Mouse (Mus musculus) heart, embryonic 15.5 days (tissue): ENCODE measurements at regions not wholly inside any gene's neighbourhood (a gene's known extent, or its start where the extent isn't known, plus 50 kb on each side); places are given as distances from the start of the nearest gene placed in this dataset.

Source experiments
- ATAC-seq: fragments of 200-750 bp; cut with Nextera tagmentation; replicated peaks from 2 replicates; pipeline ENCODE4 v1.8.0; 2017; ENCODE audit warnings: low read depth, moderate TSS enrichment; ENCODE audit not compliant: insufficient number of reproducible peaks, insufficient read depth, low FRiP score
- H3K27ac ChIP-seq: fragments of 300-500 bp; sonication (generic); 2 replicates; pipeline ENCODE4 v1.5.1; 2015; ENCODE audit warnings: mild to moderate bottlenecking, inconsistent platforms
- H3K27me3 ChIP-seq: fragments of 300-500 bp; sonication (generic); 2 replicates; pipeline ENCODE4 v1.6.1; 2015; ENCODE audit warnings: inconsistent platforms
- H3K36me3 ChIP-seq: fragments of 300-500 bp; sonication (generic); 2 replicates; pipeline ENCODE4 v1.6.1; 2015; ENCODE audit warnings: mild to moderate bottlenecking, inconsistent platforms
- H3K4me1 ChIP-seq: fragments of 300-500 bp; sonication (generic); replicated peaks from 2 replicates; pipeline ENCODE4 v1.6.1; 2015; ENCODE audit warnings: inconsistent platforms
- H3K4me2 ChIP-seq: fragments of 300-500 bp; sonication (generic); 2 replicates; pipeline ENCODE4 v1.6.1; 2015; ENCODE audit warnings: inconsistent platforms, mild to moderate bottlenecking, moderate library complexity
- H3K4me3 ChIP-seq: fragments of 300-500 bp; sonication (generic); 2 replicates; pipeline ENCODE4 v1.5.1; 2015; ENCODE audit warnings: mild to moderate bottlenecking, inconsistent platforms
- H3K9ac ChIP-seq: fragments of 300-500 bp; sonication (generic); 2 replicates; pipeline ENCODE4 v1.6.1; 2015; ENCODE audit warnings: mild to moderate bottlenecking, inconsistent platforms
- H3K9me3 ChIP-seq: fragments of 300-500 bp; sonication (generic); replicated peaks from 2 replicates; pipeline ENCODE4 v1.6.1; 2016; ENCODE audit warnings: inconsistent platforms
- WGBS: fragments of 180-500 bp; shearing (Covaris S2); methylation state at CpG from one replicate; pipeline ENCODE4 v1.1.7; 2015; ENCODE audit warnings: mixed read lengths; 5-methylcytosine and 5-hydroxymethylcytosine counted together

DNA sequence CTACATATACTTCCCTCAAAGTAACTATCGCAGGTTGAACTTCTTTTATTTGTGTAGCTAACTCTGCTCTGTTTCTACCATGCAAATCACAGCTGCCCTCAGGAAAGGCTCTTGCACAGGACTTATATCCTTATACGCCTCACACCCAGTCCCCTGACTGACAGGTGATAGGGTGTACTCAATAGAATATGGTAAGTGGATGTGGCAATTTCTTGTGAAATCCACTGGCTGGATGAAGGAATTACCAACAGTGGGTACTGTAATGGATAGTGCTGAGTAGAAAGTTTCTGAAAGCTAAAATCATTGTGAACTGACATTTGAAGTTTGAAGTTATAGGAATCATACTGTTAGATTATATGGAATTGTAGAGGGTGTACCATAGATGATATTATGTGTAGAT lies 227.5 kb upstream of the Pik3r1 start:
- Histone ChIP-seq H3K27me3 (no peaks in the 10 kb centered on the region), H3K36me3 (no peaks in the 10 kb centered on the region), H3K4me2 (no peak overlapping the region), H3K9ac (no peak overlapping the region), H3K4me1 (peaks cover 10% of the 10 kb centered on the region), H3K4me3 (no peak overlapping the region), H3K9me3 (no peaks in the 10 kb centered on the region), H3K27ac (no peak overlapping the region)
- 82% methylated on average over 2 of the region's 2 CpGs for WGBS
- no peak for ATAC-seq

DNA sequence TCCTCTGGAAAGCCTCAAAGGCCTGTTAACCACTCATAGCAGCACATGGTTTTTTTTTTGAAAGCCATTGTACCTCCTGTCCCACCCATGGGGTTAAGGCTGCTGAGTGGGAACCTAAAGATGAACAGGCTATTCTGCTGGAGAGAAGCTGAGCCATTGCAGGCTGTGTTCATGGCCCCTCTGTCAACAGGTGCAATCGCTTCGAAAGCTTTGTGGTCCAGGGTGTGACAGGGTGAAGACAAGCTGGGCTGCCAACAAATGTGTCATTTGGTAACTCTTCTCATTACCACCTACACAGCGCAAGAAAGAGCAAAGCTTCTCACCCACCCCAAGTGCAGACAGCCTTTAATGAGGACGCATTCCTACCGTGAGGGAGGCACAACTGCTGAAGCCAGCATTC lies 228.1 kb upstream of the Pik3r1 start:
- no peak overlapping the region for H3K9ac ChIP-seq
- no peaks in the 10 kb centered on the region for H3K9me3 ChIP-seq
- peaks cover 10% of the 10 kb centered on the region for H3K4me1 ChIP-seq
- no peak overlapping the region for H3K27ac ChIP-seq
- no peak for ATAC-seq
- H3K27me3 ChIP-seq: no peaks in the 10 kb centered on the region
- H3K36me3 ChIP-seq: no peaks in the 10 kb centered on the region
- H3K4me2 ChIP-seq: no peak overlapping the region
- WGBS: 43% methylated on average over 5 of the region's 5 CpGs
- H3K4me3 ChIP-seq: no peak overlapping the region

DNA sequence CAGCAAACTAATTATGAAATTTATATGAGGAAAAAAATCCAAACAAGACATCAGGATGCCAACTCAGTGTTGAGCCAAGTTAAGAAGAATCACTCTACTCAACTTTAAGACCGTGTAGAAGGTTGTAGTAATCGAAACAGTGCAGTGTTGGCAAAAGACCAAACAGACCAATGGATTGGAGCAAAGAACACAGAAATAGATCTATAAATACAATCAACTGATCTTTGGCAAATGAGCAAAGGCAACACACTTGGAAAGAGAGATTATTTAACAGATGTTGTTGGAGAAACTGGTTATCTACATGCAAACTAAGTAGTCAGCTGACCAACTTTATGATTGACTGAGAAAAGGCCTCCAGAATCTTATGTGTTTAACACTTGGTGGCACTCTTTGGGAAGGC lies 229.4 kb upstream of the Pik3r1 start:
- Histone ChIP-seq H3K4me1 (peaks cover 10% of the 10 kb centered on the region), H3K27ac (no peak overlapping the region), H3K9ac (no peak overlapping the region), H3K4me3 (no peak overlapping the region), H3K36me3 (no peaks in the 10 kb centered on the region), H3K9me3 (no peaks in the 10 kb centered on the region), H3K4me2 (no peak overlapping the region), H3K27me3 (no peaks in the 10 kb centered on the region)
- WGBS: 88% methylated on average over 2 of the region's 2 CpGs
- no peak for ATAC-seq

GRCm38 (mm10) chr13:102006565-102006964 lies 238.5 kb upstream of the Pik3r1 start:
- no peak overlapping the region for H3K4me3 ChIP-seq
- ATAC-seq: no peak
- H3K27me3 ChIP-seq: no peaks in the 10 kb centered on the region
- no peak overlapping the region for H3K27ac ChIP-seq
- WGBS: 71% methylated on average over 5 of the region's 5 CpGs
- H3K4me2 ChIP-seq: no peak overlapping the region
- H3K36me3 ChIP-seq: no peaks in the 10 kb centered on the region
- no peaks in the 10 kb centered on the region for H3K9me3 ChIP-seq
- H3K9ac ChIP-seq: no peak overlapping the region
- no peaks in the 10 kb centered on the region for H3K4me1 ChIP-seq

GRCm38 (mm10) chr13:102011965-102012364 lies 243.9 kb upstream of the Pik3r1 start:
- whole genome bisulfite sequencing: 65% methylated on average over 2 of the region's 2 CpGs
- no peaks in the 10 kb centered on the region for H3K27me3 ChIP-seq

DNA sequence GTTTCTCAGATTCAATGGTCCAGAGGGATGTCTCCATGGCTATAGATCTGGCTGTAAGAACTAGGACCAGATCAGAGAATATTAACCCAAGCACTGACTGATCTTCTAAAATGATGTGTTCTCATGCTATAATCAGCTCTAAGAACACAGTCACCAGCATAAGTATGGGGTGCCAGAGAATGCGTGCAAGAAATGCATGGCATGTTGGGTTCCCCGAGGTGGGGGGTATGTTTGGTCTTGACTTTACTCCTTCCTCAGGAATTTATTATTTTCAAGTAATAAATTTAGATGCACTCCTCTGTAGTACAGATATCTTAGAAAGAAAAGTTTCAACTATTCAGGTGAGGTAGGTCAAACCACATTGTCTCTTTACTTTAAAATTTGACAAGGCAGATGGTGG lies 246.5 kb upstream of the Pik3r1 start:
- H3K27me3 ChIP-seq: no peaks in the 10 kb centered on the region
- 73% methylated on average over 2 of the region's 2 CpGs for WGBS

More at GRCm38 (mm10) chr13:102011965-102012364, 243.9 kb upstream of the Pik3r1 start:
- no peak overlapping the region for H3K4me3 ChIP-seq
- no peaks in the 10 kb centered on the region for H3K4me1 ChIP-seq
- no peak for ATAC-seq
- H3K4me2 ChIP-seq: no peak overlapping the region
- H3K9ac ChIP-seq: no peak overlapping the region
- no peaks in the 10 kb centered on the region for H3K36me3 ChIP-seq
- H3K27ac ChIP-seq: no peak overlapping the region
- no peaks in the 10 kb centered on the region for H3K9me3 ChIP-seq

DNA sequence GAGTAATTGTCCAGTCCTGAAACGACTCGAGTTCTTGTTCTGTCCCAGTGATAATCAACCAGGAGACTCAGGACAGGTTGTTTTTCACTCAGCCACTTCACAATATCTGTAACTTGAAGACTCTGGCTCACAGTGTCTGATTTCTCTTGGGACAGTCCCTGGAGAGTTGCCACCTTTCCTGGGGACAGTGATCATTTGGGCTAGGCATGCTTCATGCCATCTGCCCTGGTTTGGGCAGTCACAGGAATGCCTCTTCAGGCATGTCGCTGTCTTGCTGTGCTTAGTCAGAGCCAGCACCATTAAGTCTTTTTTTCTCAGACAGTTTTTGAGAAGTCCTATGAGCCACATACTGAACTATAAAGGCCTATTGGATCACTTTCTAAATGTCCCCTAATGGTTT lies 246.9 kb upstream of the Pik3r1 start:
- no peak overlapping the region for H3K9ac ChIP-seq
- WGBS: 54% methylated on average over 3 of the region's 3 CpGs

More for the DNA sequence above, 246.5 kb upstream of the Pik3r1 start:
- H3K27ac ChIP-seq: no peak overlapping the region
- ATAC-seq: no peak
- no peaks in the 10 kb centered on the region for H3K36me3 ChIP-seq
- no peak overlapping the region for H3K9ac ChIP-seq
- no peaks in the 10 kb centered on the region for H3K4me1 ChIP-seq
- no peak overlapping the region for H3K4me2 ChIP-seq
- no peaks in the 10 kb centered on the region for H3K9me3 ChIP-seq
- H3K4me3 ChIP-seq: no peak overlapping the region

GRCm38 (mm10) chr13:102016518-102016917 lies 248.5 kb upstream of the Pik3r1 start:
- no peaks in the 10 kb centered on the region for H3K27me3 ChIP-seq
- H3K9me3 ChIP-seq: no peaks in the 10 kb centered on the region
- no peaks in the 10 kb centered on the region for H3K4me1 ChIP-seq
- H3K4me2 ChIP-seq: no peak overlapping the region
- H3K27ac ChIP-seq: no peak overlapping the region
- H3K9ac ChIP-seq: no peak overlapping the region
- 85% methylated on average over 5 of the region's 5 CpGs for WGBS
- no peak overlapping the region for H3K4me3 ChIP-seq
- no peak for ATAC-seq
- no peaks in the 10 kb centered on the region for H3K36me3 ChIP-seq

More for the DNA sequence above, 246.9 kb upstream of the Pik3r1 start:
- Histone ChIP-seq H3K36me3 (no peaks in the 10 kb centered on the region), H3K4me2 (no peak overlapping the region), H3K27me3 (no peaks in the 10 kb centered on the region), H3K4me1 (no peaks in the 10 kb centered on the region), H3K4me3 (no peak overlapping the region), H3K9me3 (no peaks in the 10 kb centered on the region), H3K27ac (no peak overlapping the region)
- no peak for ATAC-seq

DNA sequence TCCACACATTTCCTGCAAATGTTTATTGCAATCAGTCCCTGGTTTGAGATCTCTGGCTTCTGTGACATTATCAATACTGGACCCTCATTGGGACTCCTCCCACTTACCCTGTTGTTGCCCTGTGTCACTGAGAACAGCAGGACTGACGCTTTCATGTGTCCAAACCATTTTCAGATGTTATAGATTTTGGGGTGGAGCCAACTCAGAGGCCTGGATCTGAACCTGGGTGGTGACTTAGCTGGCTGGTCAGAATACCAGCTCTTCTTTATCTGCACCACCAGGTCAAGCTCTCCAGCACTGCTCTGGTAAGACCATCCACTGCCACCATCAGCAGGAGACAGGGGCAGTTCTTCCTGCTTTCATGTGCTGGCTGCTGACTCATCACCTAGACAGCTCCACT lies 254.3 kb upstream of the Pik3r1 start:
- Histone ChIP-seq H3K9me3 (no peaks in the 10 kb centered on the region), H3K4me2 (no peak overlapping the region), H3K9ac (no peak overlapping the region), H3K27me3 (no peaks in the 10 kb centered on the region), H3K4me1 (no peaks in the 10 kb centered on the region), H3K27ac (no peak overlapping the region), H3K36me3 (no peaks in the 10 kb centered on the region), H3K4me3 (no peak overlapping the region)
- WGBS: 78% methylated on average over 1 of the region's 1 CpGs
- ATAC-seq: no peak

DNA sequence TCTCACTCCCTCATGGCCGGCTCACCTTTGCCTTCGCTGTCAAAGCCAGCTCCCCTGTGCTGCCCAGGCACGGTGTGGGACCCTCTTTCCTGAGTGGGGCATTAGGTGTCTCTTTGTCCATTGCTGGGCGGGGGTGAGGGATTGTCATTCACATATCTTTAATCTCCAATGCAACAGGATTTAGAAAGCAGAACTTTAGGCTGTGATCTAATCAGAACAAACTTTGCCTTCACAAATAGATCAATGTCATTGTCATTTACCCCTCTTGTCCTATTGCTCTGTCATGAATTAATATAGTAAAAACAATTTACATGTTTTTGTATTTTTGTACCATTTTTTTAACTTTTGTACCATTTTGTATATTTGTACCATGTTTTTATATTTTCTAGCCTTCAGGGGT lies 254.7 kb upstream of the Pik3r1 start:
- Histone ChIP-seq H3K4me3 (no peak overlapping the region), H3K9ac (no peak overlapping the region), H3K36me3 (no peaks in the 10 kb centered on the region), H3K27me3 (no peaks in the 10 kb centered on the region), H3K27ac (no peak overlapping the region), H3K4me2 (no peak overlapping the region), H3K4me1 (no peaks in the 10 kb centered on the region), H3K9me3 (no peaks in the 10 kb centered on the region)
- 82% methylated on average over 4 of the region's 4 CpGs for WGBS
- ATAC-seq: no peak

- 95% methylated on average over 1 of the region's 1 CpGs for WGBS
- Histone ChIP-seq H3K9me3 (no peaks in the 10 kb centered on the region), H3K4me1 (no peaks in the 10 kb centered on the region), H3K4me2 (no peak overlapping the region), H3K27me3 (no peaks in the 10 kb centered on the region), H3K36me3 (no peaks in the 10 kb centered on the region), H3K9ac (no peak overlapping the region), H3K4me3 (no peak overlapping the region), H3K27ac (no peak overlapping the region)
- ATAC-seq: no peak
Measured at GRCm38 (mm10) chr13:102023624-102024023, 255.6 kb upstream of the Pik3r1 start.

GRCm38 (mm10) chr13:102025138-102025537 lies 257.1 kb upstream of the Pik3r1 start:
- no peak overlapping the region for H3K9ac ChIP-seq
- ATAC-seq: no peak
- no peaks in the 10 kb centered on the region for H3K27me3 ChIP-seq
- WGBS: 79% methylated on average over 3 of the region's 3 CpGs
- no peaks in the 10 kb centered on the region for H3K4me1 ChIP-seq
- H3K27ac ChIP-seq: no peak overlapping the region
- no peak overlapping the region for H3K4me3 ChIP-seq
- no peaks in the 10 kb centered on the region for H3K36me3 ChIP-seq
- H3K9me3 ChIP-seq: no peaks in the 10 kb centered on the region
- H3K4me2 ChIP-seq: no peak overlapping the region
